Mouse (Mus musculus): Measurements from ENCODE around the gene Apobec3.
A peak's percentile ranks its signal among the peaks of the same experiment; 100 is the strongest.

- TF ChIP-seq CTCF (IDR thresholded peaks at IDR 0.05; ENCODE audit: control insufficient read depth, insufficient read depth, low read length) (no peak), POLR2A (IDR thresholded peaks at IDR 0.05; ENCODE audit: borderline replicate concordance, control insufficient read depth, low read depth, low read length) (peak; percentile 47; the same call in 1 of the 2 replicates)
Observed at GRCm38 (mm10) chr15:79892995-79893823, 1.8 kb downstream of the Apobec3 start.

Measured in bone marrow, adult 2 months (tissue).